Mouse (Mus musculus): ENCODE results near the gene Lyz2.

- TF ChIP-seq CTCF (IDR thresholded peaks at IDR 0.05; ENCODE audit: low read depth, low read length) (no peak), GATA1 (IDR thresholded peaks at IDR 0.05; ENCODE audit: borderline replicate concordance, low read length) (no peak)
Measured at GRCm38 (mm10) chr10:117299901-117300520, 17.9 kb upstream of the Lyz2 start.

Measured in G1E (cell line).